Mouse (Mus musculus): Measurements from ENCODE around the gene P3h2.

Gene P3h2

GRCm38 (mm10) chr16:26105115-26105974 lies at the start of gene P3h2:
TSS of gene P3h2 (minus strand) at chr16:26105784.
- in situ Hi-C loops (cut with MboI), result no loop called here

- in situ Hi-C loops (cut with MboI), result no loop called here
These were observed 46.7 kb upstream of the P3h2 start for GRCm38 (mm10) chr16:26152258-26152657.

- in situ Hi-C loops (cut with MboI), result no loop called here
These were observed 45.4 kb upstream of the P3h2 start for GRCm38 (mm10) chr16:26150943-26151342.

- in situ Hi-C loops (cut with MboI), result no loop called here
These were observed 41.3 kb upstream of the P3h2 start for GRCm38 (mm10) chr16:26146853-26147252.

- in situ Hi-C loops (cut with MboI), result no loop called here
These were observed 25.5 kb upstream of the P3h2 start for GRCm38 (mm10) chr16:26131126-26131525.

- in situ Hi-C loops (cut with MboI), result no loop called here
These were observed 1.0 kb upstream of the P3h2 start for GRCm38 (mm10) chr16:26106618-26107017.

- in situ Hi-C loops (cut with MboI), result no loop called here
These were observed 545 bp upstream of the P3h2 start for GRCm38 (mm10) chr16:26106041-26106617.

- in situ Hi-C loops (cut with MboI), result no loop called here
These were observed 1.3 kb downstream of the P3h2 start for GRCm38 (mm10) chr16:26104274-26104673.

GRCm38 (mm10) chr16:26102856-26103255 lies 2.7 kb downstream of the P3h2 start:
- in situ Hi-C loops (cut with MboI), result no loop called here

GRCm38 (mm10) chr16:26100167-26100566 lies 5.4 kb downstream of the P3h2 start:
- in situ Hi-C loops (cut with MboI), result no loop called here

GRCm38 (mm10) chr16:26095696-26096284 lies 9.8 kb downstream of the P3h2 start:
- in situ Hi-C loops (cut with MboI), result no loop called here

- in situ Hi-C loops (cut with MboI), result no loop called here
These were observed 11.7 kb downstream of the P3h2 start for GRCm38 (mm10) chr16:26093888-26094287.

GRCm38 (mm10) chr16:26088976-26089375 lies 16.6 kb downstream of the P3h2 start:
- in situ Hi-C loops (cut with MboI), result no loop called here

- in situ Hi-C loops (cut with MboI), result no loop called here
These were observed 17.3 kb downstream of the P3h2 start for GRCm38 (mm10) chr16:26088240-26088639.

GRCm38 (mm10) chr16:26086955-26087354 lies 18.6 kb downstream of the P3h2 start:
- in situ Hi-C loops (cut with MboI), result no loop called here

GRCm38 (mm10) chr16:26085160-26085559 lies 20.4 kb downstream of the P3h2 start:
- in situ Hi-C loops (cut with MboI), result no loop called here

GRCm38 (mm10) chr16:26082831-26083230 lies 22.8 kb downstream of the P3h2 start:
- in situ Hi-C loops (cut with MboI), result no loop called here

- in situ Hi-C loops (cut with MboI), result no loop called here
These were observed 23.2 kb downstream of the P3h2 start for GRCm38 (mm10) chr16:26082391-26082790.

GRCm38 (mm10) chr16:26078923-26079351 lies 26.6 kb downstream of the P3h2 start:
- in situ Hi-C loops (cut with MboI), result no loop called here

- in situ Hi-C loops (cut with MboI), result no loop called here
These were observed 27.5 kb downstream of the P3h2 start for GRCm38 (mm10) chr16:26078100-26078422.

- in situ Hi-C loops (cut with MboI), result no loop called here
These were observed 28.1 kb downstream of the P3h2 start for GRCm38 (mm10) chr16:26077246-26078099.

GRCm38 (mm10) chr16:26075063-26075462 lies 30.5 kb downstream of the P3h2 start:
- in situ Hi-C loops (cut with MboI), result no loop called here
